Mouse (Mus musculus) intestine, postnatal 0 days (tissue): Measurements from ENCODE around the gene Nek1. TPM values are rescaled to one million over a fixed set of nuclear protein-coding genes. Genes with fewer than 3 reads are reported as not detected.

ENCODE experiments used
- ATAC-seq: fragments of 200-750 bp; cut with Nextera tagmentation; 2 replicates; pipeline ENCODE4 v1.8.0; 2017; ENCODE audit warnings: mild to moderate bottlenecking, moderate TSS enrichment, moderate library complexity
- H3K27ac ChIP-seq: fragments of 300-500 bp; sonication (generic); 2 replicates; pipeline ENCODE4 v1.5.1; 2014; ENCODE audit warnings: mild to moderate bottlenecking, low read depth, low read length, moderate library complexity
- H3K27me3 ChIP-seq: fragments of 300-500 bp; sonication (generic); replicated peaks from 2 replicates; pipeline ENCODE4 v1.6.1; 2014; ENCODE audit warnings: low read length, mixed read lengths; ENCODE audit not compliant: control insufficient read depth, insufficient read depth
- H3K36me3 ChIP-seq: fragments of 300-500 bp; sonication (generic); 2 replicates; pipeline ENCODE4 v1.6.1; 2014; ENCODE audit warnings: mild to moderate bottlenecking, moderate library complexity; ENCODE audit not compliant: control insufficient read depth, insufficient read depth
- H3K4me1 ChIP-seq: fragments of 300-500 bp; sonication (generic); replicated peaks from 2 replicates; pipeline ENCODE4 v1.6.1; 2014; ENCODE audit warnings: antibody characterized with exemption, low read length, mixed read lengths; ENCODE audit not compliant: control insufficient read depth, insufficient read depth
- H3K4me2 ChIP-seq: fragments of 300-500 bp; sonication (generic); replicated peaks from 2 replicates; pipeline ENCODE4 v1.6.1; 2014; ENCODE audit warnings: low read depth, mild to moderate bottlenecking, moderate library complexity
- H3K4me3 ChIP-seq: fragments of 300-500 bp; sonication (generic); 2 replicates; pipeline ENCODE4 v1.5.1; 2014; ENCODE audit warnings: low read depth, low read length
- H3K9ac ChIP-seq: fragments of 300-500 bp; sonication (generic); 2 replicates; pipeline ENCODE4 v1.6.1; 2014; ENCODE audit warnings: mild to moderate bottlenecking, low read depth, low read length
- H3K9me3 ChIP-seq: fragments of 300-500 bp; sonication (generic); 2 replicates; pipeline ENCODE4 v1.6.1; 2016; ENCODE audit warnings: mixed run types; ENCODE audit not compliant: control insufficient read depth
- CTCF ChIP-seq: sonication (generic); IDR thresholded peaks from 2 replicates; pipeline ENCODE4 v1.5.1; 2016; ENCODE audit warnings: low read depth, mild to moderate bottlenecking, control low read depth, antibody characterized with exemption, moderate library complexity
- WGBS: fragments of 180-500 bp; shearing (Covaris S2); extraction: QIAGEN DNeasy Blood & Tissue Kit; methylation state at CpG from one replicate; pipeline ENCODE4 v1.1.7; 2014; 5-methylcytosine and 5-hydroxymethylcytosine counted together
- polyA plus RNA-seq: library from polyadenylated mRNA; unstranded; fragments of >200 nt; fragmentation: Nextera tagmentation; extraction: Ambion mirVana; gene quantifications from 2 replicates; pipeline ENCODE4 v1.2.1, GENCODE M21; 2015

Nek1 gene
- polyA plus RNA-seq, 1 experiment from 2014 or later = 5.5 TPM

DNA sequence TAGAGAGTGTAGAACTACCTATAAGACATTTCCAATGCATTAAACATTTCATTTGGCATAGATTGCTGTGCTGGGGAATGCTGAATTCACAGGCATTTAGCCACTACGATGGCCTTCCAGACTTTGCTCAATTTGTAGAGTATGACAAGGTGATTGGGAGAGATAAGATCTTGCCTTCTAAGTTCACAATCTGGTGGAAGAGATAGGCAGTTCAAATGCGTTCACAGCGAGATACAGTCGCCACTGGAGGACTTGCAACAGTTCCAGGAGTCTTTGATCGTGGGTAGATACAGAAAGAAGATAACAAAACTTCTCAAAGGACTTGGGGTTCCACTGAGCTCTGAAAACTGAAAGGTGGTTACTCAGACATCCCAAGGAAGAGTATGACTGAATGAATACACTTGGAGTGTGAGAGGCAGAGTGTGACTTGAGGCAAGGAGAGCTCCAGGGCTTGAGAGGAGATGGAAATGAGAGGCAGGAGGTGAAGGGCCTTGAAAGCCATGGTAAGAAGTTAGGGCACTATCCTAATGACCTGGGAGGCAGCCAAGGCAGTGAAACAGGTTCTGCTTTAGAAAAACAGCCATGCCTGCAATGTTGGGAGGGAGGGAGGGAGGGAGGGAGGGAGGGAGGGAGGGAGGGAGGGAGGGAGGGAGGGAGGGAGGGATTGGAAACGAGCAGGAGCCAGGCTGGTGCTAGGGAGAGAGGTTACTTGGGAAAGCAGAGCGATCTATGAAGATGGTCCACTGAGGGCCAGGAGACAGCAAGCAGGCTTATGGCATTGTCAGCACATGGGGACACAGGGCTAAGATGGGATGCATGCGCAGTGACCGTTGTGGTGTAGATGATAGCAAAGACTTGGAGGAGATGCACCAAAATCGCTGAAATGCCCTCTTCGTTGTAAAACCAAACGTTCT is 184.9 kb downstream of the Nek1 start:
- Histone ChIP-seq H3K27me3 (no peaks in the 10 kb centered on the region), H3K4me1 (0 out of 2 replicates have a peak, but pooled peaks cover 3% of the 10 kb centered on the region), H3K36me3 (no peaks in the 10 kb centered on the region), H3K27ac (no peak overlapping the region), H3K4me3 (no peak overlapping the region), H3K9ac (no peak overlapping the region), H3K4me2 (no peak overlapping the region), H3K9me3 (no peaks in the 10 kb centered on the region)
- WGBS = 67% methylated on average over 12 of the region's 12 CpGs
- no peak for ATAC-seq
- TF ChIP-seq CTCF = no peak

DNA sequence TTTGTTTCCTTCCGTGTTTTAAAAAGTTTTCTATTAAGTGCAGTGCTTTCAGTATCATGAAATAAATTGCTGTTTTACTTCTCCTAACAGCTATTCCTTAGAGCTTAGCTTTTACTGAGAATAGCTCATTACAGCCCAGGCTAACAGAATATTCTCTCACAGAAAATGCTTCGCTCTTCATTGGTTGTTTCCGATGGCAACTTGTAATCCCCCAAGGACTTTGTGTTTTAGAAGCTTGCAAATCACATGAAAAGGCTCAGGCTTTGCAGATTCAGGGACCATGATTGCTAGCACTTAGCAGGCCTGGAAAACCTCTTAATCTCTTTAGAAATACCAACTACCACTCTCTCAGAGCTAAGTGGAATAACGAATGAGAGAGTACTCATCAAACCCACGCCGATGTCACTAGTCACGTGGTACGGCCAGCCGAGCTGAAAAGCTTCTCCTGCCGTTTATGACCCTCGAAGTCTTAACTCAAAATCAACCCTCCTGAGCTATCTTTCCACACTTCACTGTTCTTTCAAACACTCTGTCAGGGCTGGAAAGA is 185.7 kb downstream of the Nek1 start:
- no peak overlapping the region for H3K27ac ChIP-seq
- no peak overlapping the region for H3K4me3 ChIP-seq
- WGBS = 76% methylated on average over 11 of the region's 11 CpGs
- 0 out of 2 replicates have a peak, but pooled peaks cover 3% of the 10 kb centered on the region for H3K4me1 ChIP-seq
- no peak overlapping the region for H3K4me2 ChIP-seq
- H3K27me3 ChIP-seq = no peaks in the 10 kb centered on the region
- H3K9ac ChIP-seq = no peak overlapping the region
- ATAC-seq = no peak
- no peak for TF ChIP-seq CTCF
- H3K9me3 ChIP-seq = no peaks in the 10 kb centered on the region
- no peaks in the 10 kb centered on the region for H3K36me3 ChIP-seq

Other genes starting within 250 kb of the Nek1 start
- 42.4 and 42.8 TPM in 2 replicates for gene Hpf1, start 102.8 kb upstream of the Nek1 start, polyA plus RNA-seq
- 22.2 and 24.2 TPM in 2 replicates for gene Clcn3, start 9.9 kb upstream of the Nek1 start, polyA plus RNA-seq
- 7.9 and 8.3 TPM in 2 replicates for gene Sh3rf1, start 230.7 kb downstream of the Nek1 start, polyA plus RNA-seq